Mouse (Mus musculus) neural tube, embryonic 11.5 days (tissue): Measurements from ENCODE around the gene Kcnj12. TPM values are rescaled to one million over a fixed set of nuclear protein-coding genes. Genes with fewer than 3 reads are reported as not detected.

Experiments used
- ATAC-seq: fragments of 200-750 bp; cut with Nextera tagmentation; 2 replicates; pipeline ENCODE4 v1.8.0; 2017; ENCODE audit warnings: moderate number of reproducible peaks, mild to moderate bottlenecking, moderate TSS enrichment, moderate library complexity; ENCODE audit not compliant: insufficient read depth, low FRiP score, low TSS enrichment
- DNase-seq: peaks from one replicate; pipeline ENCODE4 v3.0.0-alpha.2; 2015; ENCODE audit warnings: low spot score
- H3K27ac ChIP-seq: fragments of 300-500 bp; sonication (generic); 2 replicates; pipeline ENCODE4 v1.5.1; 2014; ENCODE audit warnings: low read depth, mild to moderate bottlenecking, low read length
- H3K27me3 ChIP-seq: fragments of 300-500 bp; sonication (generic); 2 replicates; pipeline ENCODE4 v1.6.1; 2014; ENCODE audit warnings: mild to moderate bottlenecking, low read length, mixed read lengths; ENCODE audit not compliant: control insufficient read depth, insufficient read depth
- H3K36me3 ChIP-seq: fragments of 300-500 bp; sonication (generic); 2 replicates; pipeline ENCODE4 v1.6.1; 2014; ENCODE audit warnings: mild to moderate bottlenecking, low read length, moderate library complexity, mixed read lengths; ENCODE audit not compliant: control insufficient read depth, insufficient read depth
- H3K4me1 ChIP-seq: fragments of 300-500 bp; sonication (generic); 2 replicates; pipeline ENCODE4 v1.6.1; 2014; ENCODE audit warnings: low read length, mixed read lengths; ENCODE audit not compliant: control insufficient read depth, insufficient read depth
- H3K4me2 ChIP-seq: fragments of 300-500 bp; sonication (generic); 2 replicates; pipeline ENCODE4 v1.6.1; 2014; ENCODE audit warnings: low read depth, mild to moderate bottlenecking, moderate library complexity
- H3K4me3 ChIP-seq: fragments of 300-500 bp; sonication (generic); 2 replicates; pipeline ENCODE4 v1.5.1; 2014; ENCODE audit warnings: low read depth, low read length
- H3K9ac ChIP-seq: fragments of 300-500 bp; sonication (generic); 2 replicates; pipeline ENCODE4 v1.6.1; 2014; ENCODE audit warnings: mild to moderate bottlenecking, low read length
- H3K9me3 ChIP-seq: fragments of 300-500 bp; sonication (generic); 2 replicates; pipeline ENCODE4 v1.6.1; 2016; ENCODE audit warnings: low read length; ENCODE audit not compliant: control insufficient read depth
- WGBS: fragments of 180-500 bp; shearing (Covaris S2); extraction: QIAGEN DNeasy Blood & Tissue Kit; methylation state at CpG from one replicate; pipeline ENCODE4 v1.1.7; 2014; 5-methylcytosine and 5-hydroxymethylcytosine counted together
- polyA plus RNA-seq: library from polyadenylated mRNA; unstranded; fragments of >200 nt; fragmentation: Nextera tagmentation; extraction: Ambion mirVana; gene quantifications from 2 replicates; pipeline ENCODE4 v1.2.1, GENCODE M21; 2014

Kcnj12 gene
- polyA plus RNA-seq, 1 experiment from 2014 or later = 4.0 TPM

DNA sequence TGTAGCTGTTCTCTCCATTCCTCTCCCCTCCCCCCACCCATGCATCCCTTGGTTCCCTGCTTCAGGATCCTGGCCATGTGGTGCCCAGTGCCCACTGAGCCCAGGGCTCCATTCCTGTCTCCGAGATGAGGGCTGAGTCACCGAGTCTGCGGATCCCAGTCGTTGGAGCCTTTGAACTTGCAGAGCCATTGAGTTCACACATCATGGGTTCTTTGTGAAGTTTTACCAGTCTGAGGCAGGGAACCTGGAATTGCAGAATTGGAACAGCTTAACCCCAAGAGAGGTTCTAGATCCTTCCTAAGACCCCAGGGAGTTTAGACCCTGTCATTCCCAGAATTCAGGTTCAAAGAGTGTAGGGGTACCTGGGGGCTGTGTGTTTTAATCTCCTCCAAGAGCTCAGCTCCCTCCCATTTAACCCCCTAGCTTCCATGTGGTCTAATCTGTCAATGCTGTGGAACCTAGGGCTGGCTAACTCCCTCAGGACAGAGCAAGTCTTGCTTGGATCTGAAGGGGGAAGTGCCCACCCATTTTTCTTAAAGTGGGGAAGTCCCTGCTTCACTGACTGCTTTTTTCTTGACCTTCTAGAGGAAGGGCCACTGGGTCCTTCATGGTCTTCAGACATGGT is 6.9 kb downstream of the Kcnj12 start:
- Histone ChIP-seq H3K36me3 (no peaks in the 10 kb centered on the region), H3K4me2 (no peak overlapping the region), H3K27me3 (peaks cover 5% of the 10 kb centered on the region; the same call in 1 of the 2 replicates), H3K4me3 (no peak overlapping the region), H3K9ac (no peak overlapping the region), H3K4me1 (0 out of 2 replicates have a peak, but pooled peaks cover 4% of the 10 kb centered on the region), H3K9me3 (no peaks in the 10 kb centered on the region), H3K27ac (no peak overlapping the region)
- ATAC-seq (no peak), DNase-seq (no peak)
- WGBS = 59% methylated on average over 4 of the region's 4 CpGs

DNA sequence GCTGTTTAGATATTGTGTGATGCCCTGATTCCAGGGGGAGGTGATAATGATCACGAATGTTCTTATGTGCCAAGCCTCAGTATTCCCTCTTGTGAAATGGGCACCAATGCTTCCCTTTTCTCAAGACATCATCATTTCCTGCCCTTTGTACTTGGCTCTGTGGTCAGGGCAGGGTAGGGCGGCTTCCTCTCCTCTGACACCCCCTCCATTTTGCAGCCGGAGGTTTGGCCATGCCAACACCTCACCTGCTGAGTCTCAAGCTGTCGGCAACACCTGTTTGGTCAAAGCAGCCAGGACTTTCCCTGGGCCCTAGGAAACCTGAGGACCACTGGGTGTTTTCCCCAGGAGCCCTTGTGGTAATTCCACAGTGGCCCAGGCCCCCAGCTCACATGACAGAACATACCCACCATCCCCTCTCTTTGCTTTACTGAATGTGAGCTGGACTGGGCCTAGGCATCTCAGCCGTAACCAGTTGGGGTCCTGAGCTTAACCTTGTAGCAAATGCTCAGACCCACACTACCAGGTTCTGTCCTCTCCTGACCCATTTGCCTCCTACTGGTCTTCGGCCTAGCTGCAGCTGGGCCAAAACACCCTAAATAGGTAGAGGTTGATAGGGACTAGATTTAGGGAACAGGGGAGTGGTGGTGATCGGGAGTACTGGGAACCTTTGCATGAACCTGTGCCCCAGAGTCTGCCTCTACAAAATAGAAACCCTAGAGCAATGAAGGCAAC is 7.7 kb downstream of the Kcnj12 start:
- H3K9ac ChIP-seq = no peak overlapping the region
- H3K27ac ChIP-seq = no peak overlapping the region
- H3K4me1 ChIP-seq = 0 out of 2 replicates have a peak, but pooled peaks cover 4% of the 10 kb centered on the region
- no peaks in the 10 kb centered on the region for H3K9me3 ChIP-seq
- ATAC-seq = no peak
- 89% methylated on average over 7 of the region's 7 CpGs for WGBS
- no peak overlapping the region for H3K4me2 ChIP-seq
- no peaks in the 10 kb centered on the region for H3K36me3 ChIP-seq
- no peaks in the 10 kb centered on the region for H3K27me3 ChIP-seq
- no peak overlapping the region for H3K4me3 ChIP-seq
- DNase-seq = no peak

DNA sequence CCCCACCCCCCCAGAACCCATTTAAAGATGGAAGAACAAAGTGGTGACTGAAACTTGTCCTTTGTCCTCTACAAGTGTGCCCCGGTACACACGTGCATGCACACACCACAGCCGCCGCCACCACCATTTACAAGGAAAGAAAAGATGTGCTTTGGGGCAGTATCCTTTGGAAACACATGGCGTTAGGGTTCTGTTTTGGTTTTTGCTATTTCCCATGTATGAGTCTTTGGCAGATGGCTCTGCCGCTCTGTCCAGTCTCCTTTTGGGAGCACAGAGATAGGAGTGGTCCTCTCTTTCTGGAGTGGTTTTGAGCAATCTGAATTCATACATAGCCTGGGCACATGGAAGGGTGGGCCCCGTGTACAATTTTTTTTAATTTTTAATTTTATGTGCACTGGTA is 8.8 kb downstream of the Kcnj12 start:
- DNase-seq (no peak), ATAC-seq (no peak)
- H3K4me2 ChIP-seq = no peak overlapping the region
- no peak overlapping the region for H3K9ac ChIP-seq
- 95% methylated on average over 7 of the region's 7 CpGs for WGBS
- no peaks in the 10 kb centered on the region for H3K9me3 ChIP-seq
- no peak overlapping the region for H3K4me3 ChIP-seq
- H3K27me3 ChIP-seq = no peaks in the 10 kb centered on the region
- H3K4me1 ChIP-seq = 0 out of 2 replicates have a peak, but pooled peaks cover 4% of the 10 kb centered on the region
- no peaks in the 10 kb centered on the region for H3K36me3 ChIP-seq
- no peak overlapping the region for H3K27ac ChIP-seq

DNA sequence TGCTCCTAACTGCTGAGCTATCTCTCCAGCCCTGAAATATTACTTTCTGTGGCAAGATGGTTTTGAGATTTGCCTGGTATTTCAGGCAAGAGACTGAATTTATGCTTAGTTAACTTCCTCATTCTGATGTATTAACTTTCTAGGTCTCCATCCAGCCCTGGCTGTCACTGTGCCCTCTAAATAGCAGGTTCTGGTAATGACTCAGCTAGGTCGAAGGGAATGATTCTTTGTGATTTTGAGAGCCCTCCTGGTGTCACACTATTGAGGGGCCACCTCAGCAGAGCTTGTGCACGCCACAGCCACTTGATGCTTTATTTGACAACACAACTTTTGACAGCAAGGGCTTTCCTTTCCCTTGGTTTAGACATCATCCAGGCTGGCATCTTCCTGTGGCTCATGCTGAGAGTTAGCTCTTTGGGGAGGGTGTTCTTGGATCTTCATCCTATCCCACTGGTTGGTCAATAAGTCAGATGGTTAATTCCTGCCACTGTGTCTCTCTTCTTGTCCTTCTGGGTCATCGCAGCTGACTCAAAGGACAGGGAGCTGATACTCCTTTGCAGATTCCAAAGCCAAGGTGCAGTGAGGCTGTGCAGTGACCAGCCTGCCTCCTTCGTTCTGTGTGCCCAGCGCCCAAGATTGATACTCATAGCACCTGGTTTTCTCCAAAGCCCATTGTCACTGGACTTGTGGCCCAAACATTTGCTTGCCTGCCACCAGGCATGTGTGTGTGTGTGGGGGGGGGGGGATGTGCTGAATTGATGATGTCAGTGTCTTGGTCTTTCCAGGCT is 9.5 kb downstream of the Kcnj12 start:
- Histone ChIP-seq H3K27ac (no peak overlapping the region), H3K36me3 (no peaks in the 10 kb centered on the region), H3K9ac (no peak overlapping the region), H3K4me3 (no peak overlapping the region), H3K27me3 (no peaks in the 10 kb centered on the region), H3K9me3 (no peaks in the 10 kb centered on the region), H3K4me1 (0 out of 2 replicates have a peak, but pooled peaks cover 4% of the 10 kb centered on the region), H3K4me2 (no peak overlapping the region)
- ATAC-seq (no peak), DNase-seq (no peak)
- WGBS = 89% methylated on average over 5 of the region's 5 CpGs

DNA sequence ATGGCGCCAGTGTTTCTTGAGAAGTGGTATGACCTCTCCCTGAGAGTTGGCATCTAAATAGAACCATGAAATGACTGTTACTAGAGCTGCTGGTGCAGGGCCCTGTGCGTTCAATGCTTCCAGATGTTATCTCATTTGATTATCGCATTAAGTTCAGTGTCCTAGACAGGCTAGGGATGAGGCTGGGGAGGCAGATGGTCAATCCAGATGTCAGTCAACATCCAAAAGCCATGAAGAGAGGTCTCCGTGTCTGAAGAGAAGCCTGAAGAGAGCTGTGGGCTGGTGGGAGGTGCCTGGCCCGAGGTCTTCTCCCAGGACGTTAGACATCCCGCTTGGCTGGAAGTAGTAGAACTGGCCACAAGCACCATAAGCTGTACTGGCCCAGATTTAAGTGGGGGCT is 10.1 kb downstream of the Kcnj12 start:
- DNase-seq (no peak), ATAC-seq (no peak)
- no peak overlapping the region for H3K9ac ChIP-seq
- H3K27ac ChIP-seq = no peak overlapping the region
- no peaks in the 10 kb centered on the region for H3K9me3 ChIP-seq
- H3K4me1 ChIP-seq = 0 out of 2 replicates have a peak, but pooled peaks cover 4% of the 10 kb centered on the region
- no peaks in the 10 kb centered on the region for H3K36me3 ChIP-seq
- H3K4me3 ChIP-seq = no peak overlapping the region
- no peaks in the 10 kb centered on the region for H3K27me3 ChIP-seq
- 81% methylated on average over 7 of the region's 7 CpGs for WGBS
- H3K4me2 ChIP-seq = no peak overlapping the region

DNA sequence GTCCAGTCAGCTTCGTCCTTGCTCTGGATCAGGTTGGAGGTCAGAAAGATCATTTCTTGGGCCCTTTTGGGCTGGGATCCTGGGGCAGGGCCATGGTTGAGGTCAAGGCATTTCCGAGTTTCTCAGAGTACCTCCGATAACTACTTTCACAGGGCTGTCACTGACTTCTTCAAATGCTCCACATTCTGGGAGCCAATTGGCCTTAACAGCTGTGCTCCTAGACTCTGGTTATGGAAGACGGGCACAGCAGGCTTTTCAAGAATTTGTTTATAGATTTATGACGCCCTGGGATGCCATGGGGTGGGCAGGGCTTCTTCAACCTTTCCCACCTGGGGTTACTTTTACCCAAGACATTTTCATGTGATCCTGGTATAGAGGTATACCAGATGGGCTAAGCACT is 10.8 kb downstream of the Kcnj12 start:
- Histone ChIP-seq H3K27me3 (no peaks in the 10 kb centered on the region), H3K4me3 (no peak overlapping the region), H3K9me3 (no peaks in the 10 kb centered on the region), H3K4me1 (0 out of 2 replicates have a peak, but pooled peaks cover under 1% of the 10 kb centered on the region), H3K4me2 (no peak overlapping the region), H3K36me3 (no peaks in the 10 kb centered on the region), H3K9ac (no peak overlapping the region), H3K27ac (no peak overlapping the region)
- DNase-seq (no peak), ATAC-seq (no peak)
- 71% methylated on average over 5 of the region's 5 CpGs for WGBS

DNA sequence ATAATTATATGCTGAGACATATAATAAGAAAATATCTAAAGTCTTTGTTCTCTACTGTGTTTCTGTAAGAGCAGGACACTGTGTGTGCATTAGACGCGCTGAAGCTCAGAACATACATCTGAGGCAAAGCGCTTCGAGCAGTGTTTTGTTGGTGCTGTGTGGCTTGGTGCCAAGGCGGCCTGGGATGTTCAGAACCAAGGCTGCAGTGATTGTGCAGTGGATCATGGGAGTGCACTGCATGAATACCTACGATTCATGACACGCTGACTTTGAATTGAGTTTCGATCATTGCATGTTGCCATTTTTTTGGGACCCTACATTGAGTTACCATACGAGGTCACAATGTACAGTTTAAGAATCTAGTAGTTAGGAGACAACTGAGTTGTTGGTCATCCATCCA is 14.3 kb downstream of the Kcnj12 start:
- H3K4me2 ChIP-seq = no peak overlapping the region
- no peak overlapping the region for H3K9ac ChIP-seq
- H3K4me3 ChIP-seq = no peak overlapping the region
- ATAC-seq (no peak), DNase-seq (no peak)
- no peaks in the 10 kb centered on the region for H3K36me3 ChIP-seq
- no peak overlapping the region for H3K27ac ChIP-seq
- no peaks in the 10 kb centered on the region for H3K27me3 ChIP-seq
- no peaks in the 10 kb centered on the region for H3K4me1 ChIP-seq
- no peaks in the 10 kb centered on the region for H3K9me3 ChIP-seq
- 92% methylated on average over 9 of the region's 9 CpGs for WGBS

DNA sequence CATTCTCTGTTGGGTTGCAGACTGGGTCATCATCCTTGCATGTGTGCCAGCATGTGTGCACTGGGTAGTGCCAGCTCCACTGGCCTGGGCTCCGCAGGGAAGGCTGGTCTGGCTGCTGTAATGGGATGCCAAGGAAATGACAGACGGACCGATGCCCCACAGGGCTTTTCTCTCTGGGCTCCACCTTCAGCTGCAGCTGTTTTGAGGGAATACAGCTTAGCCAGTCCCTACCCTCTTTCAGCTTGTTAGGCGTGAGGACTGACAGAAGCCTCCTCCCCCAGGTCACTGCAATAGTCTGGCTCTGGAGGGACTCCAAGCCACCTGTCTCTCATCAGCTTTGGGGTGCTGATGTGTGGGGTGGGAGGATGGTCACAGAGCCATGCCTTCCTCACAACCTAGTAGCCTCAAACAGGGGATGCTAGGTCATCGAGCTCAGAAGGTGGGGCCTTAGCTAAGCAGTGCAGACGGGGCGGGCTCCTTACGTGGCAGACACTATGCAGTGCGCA is 16.0 kb downstream of the Kcnj12 start:
- H3K4me3 ChIP-seq = no peak overlapping the region
- DNase-seq (no peak), ATAC-seq (no peak)
- H3K36me3 ChIP-seq = no peaks in the 10 kb centered on the region
- no peaks in the 10 kb centered on the region for H3K27me3 ChIP-seq
- H3K9me3 ChIP-seq = no peaks in the 10 kb centered on the region
- WGBS = 80% methylated on average over 9 of the region's 9 CpGs
- no peak overlapping the region for H3K9ac ChIP-seq
- no peak overlapping the region for H3K4me2 ChIP-seq
- peaks cover 8% of the 10 kb centered on the region for H3K4me1 ChIP-seq
- no peak overlapping the region for H3K27ac ChIP-seq
